Mouse (Mus musculus) stomach, postnatal 0 days (tissue): ENCODE measurements around the gene Klhdc9.

ENCODE experiments used
- CTCF ChIP-seq: IDR thresholded peaks from 2 replicates; pipeline ENCODE4 v1.5.1; 2016; ENCODE audit warnings: antibody characterized with exemption, low read depth, mild to moderate bottlenecking, moderate library complexity
- EP300 ChIP-seq: optimal IDR thresholded peaks from 2 replicates; pipeline ENCODE3; 2016; ENCODE audit warnings: antibody characterized with exemption

DNA sequence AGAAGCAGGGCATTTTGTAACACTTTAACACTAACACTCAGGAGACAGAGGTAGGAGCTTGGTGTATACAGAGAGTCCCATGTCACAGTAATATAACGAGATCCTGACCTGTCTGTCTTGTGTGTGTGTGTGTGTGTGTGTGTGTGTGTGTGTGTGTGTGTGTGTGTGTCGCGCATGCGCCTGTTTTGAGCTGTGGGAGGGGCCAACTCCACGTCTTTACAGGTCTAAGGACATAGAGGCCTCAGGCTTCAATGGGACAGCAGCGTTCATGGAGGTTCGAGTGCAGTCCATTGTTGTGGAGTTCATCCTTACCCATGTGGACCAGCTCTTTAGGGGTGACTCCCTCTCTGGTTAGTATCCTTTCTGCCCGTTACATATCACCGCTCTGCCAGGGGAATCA, 42.4 kb upstream of the Klhdc9 start:
- TF ChIP-seq CTCF (no peak), EP300 (no peak)
